Mouse (Mus musculus): ENCODE data around the gene Mars. TPM values are rescaled to one million over a fixed set of nuclear protein-coding genes. Genes with fewer than 3 reads are reported as not detected.
A peak's percentile ranks its signal among the peaks of the same experiment; 100 is the strongest.

The Mars gene
- polyA plus RNA-seq, 1 experiment from 2014 or later: 115 TPM

DNA sequence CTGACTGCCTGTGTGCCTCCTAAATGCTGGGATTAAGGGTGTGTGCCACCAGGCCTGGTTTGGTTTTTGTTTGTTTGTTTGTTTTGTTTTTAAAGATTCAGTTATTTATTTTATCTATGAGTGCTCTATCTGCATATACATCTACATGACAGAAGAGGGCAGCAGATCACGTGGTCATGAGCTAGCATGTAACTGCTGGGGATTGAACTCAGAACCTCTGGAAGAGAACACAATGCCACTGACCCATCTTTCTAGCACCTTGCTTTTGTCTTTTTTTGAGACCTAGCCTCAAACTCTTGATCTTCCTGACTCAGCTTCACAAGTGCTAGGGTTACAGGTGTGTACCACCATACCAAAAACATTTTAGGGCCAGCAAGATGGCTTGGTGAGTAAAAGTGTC lies 23.7 kb upstream of the Mars start:
- H3K36me3 ChIP-seq: no peaks in the 10 kb centered on the region
- no peak for ATAC-seq (ENCODE audit: low FRiP score)
- H3K27me3 ChIP-seq (replicated peaks): peaks cover 9% of the 10 kb centered on the region
- H3K4me3 ChIP-seq (replicated peaks): no peak overlapping the region
- no peak overlapping the region for H3K9ac ChIP-seq (replicated peaks)
- no peak overlapping the region for H3K4me2 ChIP-seq
- H3K27ac ChIP-seq (replicated peaks): no peak overlapping the region
- peaks cover 17% of the 10 kb centered on the region for H3K4me1 ChIP-seq
- no peaks in the 10 kb centered on the region for H3K9me3 ChIP-seq (replicated peaks)
- WGBS: 70% methylated on average over 1 of the region's 1 CpGs

DNA sequence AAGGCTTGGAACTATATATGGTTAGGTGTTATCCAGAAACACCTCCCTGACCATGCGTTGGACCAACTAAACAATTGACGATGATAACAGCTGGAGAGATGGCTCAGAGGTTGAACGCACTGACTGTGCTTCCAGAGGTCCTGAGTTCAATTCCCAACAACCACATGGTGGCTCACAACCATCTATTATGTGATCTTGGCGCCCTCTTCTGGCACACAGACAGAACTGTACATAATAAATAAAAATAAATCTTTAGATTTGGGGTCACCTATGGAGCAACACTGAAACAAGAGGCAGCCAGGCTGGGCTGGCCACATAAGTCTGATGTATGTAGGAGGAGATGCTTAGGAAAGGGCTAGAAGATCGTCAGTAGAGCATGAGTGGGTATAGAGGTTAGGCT lies 21.6 kb upstream of the Mars start:
- no peak overlapping the region for H3K27ac ChIP-seq (replicated peaks)
- H3K4me1 ChIP-seq: no peaks in the 10 kb centered on the region
- H3K9me3 ChIP-seq (replicated peaks): no peaks in the 10 kb centered on the region
- no peak overlapping the region for H3K4me3 ChIP-seq (replicated peaks)
- H3K9ac ChIP-seq (replicated peaks): no peak overlapping the region
- H3K36me3 ChIP-seq: no peaks in the 10 kb centered on the region
- 69% methylated on average over 5 of the region's 5 CpGs for WGBS
- ATAC-seq (ENCODE audit: low FRiP score): no peak
- peaks cover 14% of the 10 kb centered on the region for H3K27me3 ChIP-seq (replicated peaks)
- H3K4me2 ChIP-seq: no peak overlapping the region

GRCm38 (mm10) chr10:127332211-127332874 lies 20.8 kb upstream of the Mars start:
- H3K9ac ChIP-seq (replicated peaks): no peak overlapping the region
- H3K36me3 ChIP-seq: no peaks in the 10 kb centered on the region
- peak overlapping the region; percentile 44 for H3K4me2 ChIP-seq
- H3K9me3 ChIP-seq (replicated peaks): no peaks in the 10 kb centered on the region
- H3K27ac ChIP-seq (replicated peaks): no peak overlapping the region
- peak overlapping the region; percentile 19; the same call in 1 of the 2 replicates for H3K4me3 ChIP-seq (replicated peaks)
- H3K4me1 ChIP-seq: no peaks in the 10 kb centered on the region
- no peak for ATAC-seq (ENCODE audit: low FRiP score)
- peaks cover 22% of the 10 kb centered on the region for H3K27me3 ChIP-seq (replicated peaks)
- 42% methylated on average over 31 of the region's 31 CpGs for WGBS

GRCm38 (mm10) chr10:127330212-127330611 lies 18.6 kb upstream of the Mars start:
- no peak overlapping the region for H3K4me2 ChIP-seq
- WGBS: 88% methylated on average over 7 of the region's 7 CpGs
- no peak overlapping the region for H3K9ac ChIP-seq (replicated peaks)
- H3K36me3 ChIP-seq: no peaks in the 10 kb centered on the region
- H3K4me3 ChIP-seq (replicated peaks): no peak overlapping the region
- H3K9me3 ChIP-seq (replicated peaks): no peaks in the 10 kb centered on the region
- H3K27me3 ChIP-seq (replicated peaks): peaks cover 43% of the 10 kb centered on the region
- ATAC-seq (ENCODE audit: low FRiP score): no peak
- no peak overlapping the region for H3K27ac ChIP-seq (replicated peaks)
- H3K4me1 ChIP-seq: peaks cover 15% of the 10 kb centered on the region

DNA sequence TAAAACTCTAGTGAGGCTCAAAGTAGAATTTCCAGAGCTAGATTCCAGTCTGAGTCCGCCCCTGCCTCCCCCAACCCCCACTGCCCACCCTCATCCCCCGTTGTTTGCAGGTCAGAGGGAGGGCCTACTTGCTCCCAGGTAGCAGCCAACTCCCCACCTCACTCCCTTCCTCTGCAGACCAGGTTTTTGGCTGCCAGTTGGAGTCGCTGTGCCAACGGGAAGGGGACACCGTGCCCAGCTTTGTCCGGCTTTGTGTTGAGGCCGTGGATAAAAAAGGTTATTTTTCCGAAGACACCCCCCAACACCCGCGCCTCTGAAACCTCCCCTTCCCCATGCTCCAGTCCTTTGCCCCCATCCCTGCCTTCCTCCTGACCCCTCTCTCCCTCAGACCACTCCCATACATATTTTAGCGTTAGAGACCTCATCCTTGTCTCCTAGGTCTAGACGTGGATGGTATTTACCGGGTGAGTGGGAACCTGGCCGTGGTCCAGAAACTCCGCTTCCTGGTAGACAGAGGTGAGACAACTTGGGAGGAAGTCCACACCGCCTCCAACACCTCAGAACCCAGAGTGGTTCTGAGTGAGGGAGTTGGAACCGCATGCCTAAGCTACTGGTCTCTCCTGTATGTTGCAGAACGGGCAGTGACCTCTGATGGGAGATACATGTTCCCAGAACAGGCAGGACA lies 16.0 kb upstream of the Mars start:
- no peaks in the 10 kb centered on the region for H3K36me3 ChIP-seq
- H3K4me3 ChIP-seq (replicated peaks): no peak overlapping the region
- 51% methylated on average over 18 of the region's 18 CpGs for WGBS
- H3K9me3 ChIP-seq (replicated peaks): no peaks in the 10 kb centered on the region
- peaks cover 15% of the 10 kb centered on the region for H3K4me1 ChIP-seq
- no peak overlapping the region for H3K9ac ChIP-seq (replicated peaks)
- no peak overlapping the region for H3K4me2 ChIP-seq
- peaks cover 67% of the 10 kb centered on the region for H3K27me3 ChIP-seq (replicated peaks)
- no peak for ATAC-seq (ENCODE audit: low FRiP score)
- no peak overlapping the region for H3K27ac ChIP-seq (replicated peaks)

GRCm38 (mm10) chr10:127326828-127327227 lies 15.2 kb upstream of the Mars start:
- no peak for ATAC-seq (ENCODE audit: low FRiP score)
- H3K27me3 ChIP-seq (replicated peaks): peaks cover 71% of the 10 kb centered on the region
- H3K4me1 ChIP-seq: peaks cover 15% of the 10 kb centered on the region
- H3K4me3 ChIP-seq (replicated peaks): peak overlapping the region; percentile 37
- no peaks in the 10 kb centered on the region for H3K36me3 ChIP-seq
- H3K9me3 ChIP-seq (replicated peaks): no peaks in the 10 kb centered on the region
- peak overlapping the region; percentile 59 for H3K4me2 ChIP-seq
- no peak overlapping the region; the same call in 1 of the 2 replicates for H3K9ac ChIP-seq (replicated peaks)
- H3K27ac ChIP-seq (replicated peaks): no peak overlapping the region
- 6% methylated on average over 29 of the region's 29 CpGs for WGBS

- no peak; the same call in 1 of the 2 replicates for ATAC-seq (ENCODE audit: low FRiP score)
- Histone ChIP-seq H3K9ac (replicated peaks) (no peak overlapping the region; the same call in 1 of the 2 replicates), H3K4me1 (peaks cover 15% of the 10 kb centered on the region), H3K27ac (replicated peaks) (no peak overlapping the region), H3K4me3 (replicated peaks) (peak overlapping the region; percentile 37), H3K4me2 (peak overlapping the region; percentile 59), H3K36me3 (no peaks in the 10 kb centered on the region), H3K27me3 (replicated peaks) (peaks cover 71% of the 10 kb centered on the region), H3K9me3 (replicated peaks) (no peaks in the 10 kb centered on the region)
- under 1% methylated on average over 54 of the region's 54 CpGs for WGBS
These were observed 14.6 kb upstream of the Mars start for GRCm38 (mm10) chr10:127326017-127326801.

- H3K9ac ChIP-seq (replicated peaks): no peak overlapping the region
- H3K4me1 ChIP-seq: peaks cover 15% of the 10 kb centered on the region
- no peak overlapping the region for H3K27ac ChIP-seq (replicated peaks)
- H3K4me2 ChIP-seq: peak overlapping the region; percentile 59
- no peaks in the 10 kb centered on the region for H3K36me3 ChIP-seq
- 25% methylated on average over 14 of the region's 14 CpGs for WGBS
- peak overlapping the region; percentile 37; the same call in 1 of the 2 replicates for H3K4me3 ChIP-seq (replicated peaks)
- ATAC-seq (ENCODE audit: low FRiP score): no peak
- H3K9me3 ChIP-seq (replicated peaks): no peaks in the 10 kb centered on the region
- H3K27me3 ChIP-seq (replicated peaks): peaks cover 71% of the 10 kb centered on the region
These were observed 13.9 kb upstream of the Mars start for GRCm38 (mm10) chr10:127325454-127326016.

DNA sequence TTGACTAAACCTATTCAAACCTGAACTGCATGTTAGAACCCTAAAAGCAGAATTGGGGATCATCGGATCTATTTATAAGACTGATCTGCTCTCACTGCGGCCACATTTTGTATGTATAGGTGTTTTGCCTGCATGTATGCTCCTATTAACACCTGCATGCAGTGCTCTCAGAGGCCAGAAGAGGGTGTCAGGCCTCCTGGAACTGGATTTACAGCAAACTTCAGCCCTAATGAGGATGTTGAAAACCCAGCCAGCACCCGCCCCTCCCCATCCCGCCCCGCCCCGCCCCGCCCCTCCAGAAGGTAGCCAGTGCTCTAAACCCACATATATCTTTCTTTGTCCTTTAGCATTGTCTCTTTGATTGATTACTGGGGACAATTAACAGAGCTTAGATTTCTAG lies 12.9 kb upstream of the Mars start:
- Histone ChIP-seq H3K27me3 (replicated peaks) (peaks cover 70% of the 10 kb centered on the region), H3K27ac (replicated peaks) (no peak overlapping the region), H3K4me2 (no peak overlapping the region), H3K4me3 (replicated peaks) (no peak overlapping the region), H3K9me3 (replicated peaks) (no peaks in the 10 kb centered on the region), H3K36me3 (no peaks in the 10 kb centered on the region), H3K9ac (replicated peaks) (no peak overlapping the region), H3K4me1 (peaks cover 15% of the 10 kb centered on the region)
- WGBS: 8% methylated on average over 7 of the region's 7 CpGs
- ATAC-seq (ENCODE audit: low FRiP score): no peak

DNA sequence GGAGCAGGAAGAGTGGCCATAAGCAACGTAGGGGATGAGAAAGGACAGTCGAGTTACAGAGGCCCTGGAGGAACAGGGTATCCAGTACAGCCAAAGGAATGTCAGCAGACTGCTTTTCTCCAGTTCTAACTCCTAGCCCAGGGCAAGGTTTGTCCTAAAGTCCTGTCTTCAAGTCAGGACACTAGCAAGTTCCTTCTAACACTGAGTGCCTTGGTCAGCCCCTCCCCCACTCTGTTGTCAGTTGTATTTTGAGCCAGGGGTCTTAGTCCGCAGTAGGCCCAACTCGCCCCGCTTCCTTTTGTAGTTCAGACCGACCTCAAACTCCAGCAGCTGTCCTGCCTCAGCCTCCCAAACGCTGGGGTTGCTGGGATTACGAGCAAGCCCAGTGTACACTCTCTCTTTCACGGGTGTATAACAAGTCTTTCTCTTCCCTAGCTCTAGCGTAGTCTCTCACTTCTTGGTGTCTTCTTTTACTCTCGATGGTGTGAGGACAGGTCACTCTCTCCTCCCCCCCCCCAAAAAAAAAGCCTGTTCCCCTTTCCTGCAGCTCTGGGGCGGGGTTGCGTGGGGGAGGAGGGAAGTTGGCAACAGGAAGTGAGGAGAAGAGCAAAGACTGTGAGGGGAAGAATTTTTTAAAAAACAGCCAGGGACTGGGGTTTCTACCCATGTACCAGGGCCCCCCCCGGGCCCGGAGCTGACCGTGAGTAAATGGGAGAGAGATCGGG lies 11.7 kb upstream of the Mars start:
- H3K4me1 ChIP-seq: peaks cover 15% of the 10 kb centered on the region
- no peak overlapping the region for H3K4me2 ChIP-seq
- no peaks in the 10 kb centered on the region for H3K36me3 ChIP-seq
- no peak overlapping the region for H3K4me3 ChIP-seq (replicated peaks)
- no peak overlapping the region for H3K27ac ChIP-seq (replicated peaks)
- no peaks in the 10 kb centered on the region for H3K9me3 ChIP-seq (replicated peaks)
- no peak overlapping the region for H3K9ac ChIP-seq (replicated peaks)
- 73% methylated on average over 17 of the region's 17 CpGs for WGBS
- ATAC-seq (ENCODE audit: low FRiP score): no peak
- H3K27me3 ChIP-seq (replicated peaks): peaks cover 58% of the 10 kb centered on the region

DNA sequence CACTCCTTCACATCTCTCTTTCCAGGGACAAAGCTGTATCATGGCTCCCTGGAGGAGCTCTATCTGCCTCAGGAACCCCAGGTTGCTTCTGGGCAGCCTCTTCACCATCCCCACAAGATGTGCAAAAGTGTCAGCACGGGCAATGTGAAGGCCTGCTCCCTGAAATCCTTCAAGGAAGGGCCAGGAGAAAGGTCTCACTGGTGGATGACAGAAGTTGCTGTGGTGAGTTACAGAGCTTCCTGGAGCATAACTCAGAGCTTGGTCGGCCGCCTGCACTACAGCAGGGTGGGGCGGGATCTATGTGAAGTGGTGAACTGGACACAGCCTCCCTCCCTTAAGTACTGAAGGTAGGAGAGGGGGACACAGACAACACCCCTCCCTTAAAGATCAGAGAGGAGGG lies 11.1 kb upstream of the Mars start:
- H3K27me3 ChIP-seq (replicated peaks): peaks cover 52% of the 10 kb centered on the region

More for the DNA sequence above, 11.1 kb upstream of the Mars start:
- Histone ChIP-seq H3K36me3 (no peaks in the 10 kb centered on the region), H3K4me2 (no peak overlapping the region), H3K27ac (replicated peaks) (no peak overlapping the region), H3K9ac (replicated peaks) (no peak overlapping the region), H3K4me3 (replicated peaks) (no peak overlapping the region), H3K4me1 (peaks cover 15% of the 10 kb centered on the region), H3K9me3 (replicated peaks) (no peaks in the 10 kb centered on the region)
- 88% methylated on average over 4 of the region's 4 CpGs for WGBS
- ATAC-seq (ENCODE audit: low FRiP score): no peak
